Mouse (Mus musculus) forebrain, embryonic 11.5 days (tissue): ENCODE data around the gene Nfatc3. TPM values are rescaled to one million over a fixed set of nuclear protein-coding genes. Genes with fewer than 3 reads are reported as not detected.

Experiments used
- ATAC-seq: fragments of 200-750 bp; cut with Nextera tagmentation; replicated peaks from 2 replicates; pipeline ENCODE4 v1.8.0; 2017; ENCODE audit warnings: moderate TSS enrichment; ENCODE audit not compliant: low FRiP score
- DNase-seq: peaks from one replicate; pipeline ENCODE4 v3.0.0-alpha.2; 2017; ENCODE audit warnings: low spot score
- H3K27ac ChIP-seq: fragments of 300-500 bp; sonication (generic); 2 replicates; pipeline ENCODE4 v1.5.1; 2014; ENCODE audit warnings: low read depth, low read length
- H3K27me3 ChIP-seq: fragments of 300-500 bp; sonication (generic); 2 replicates; pipeline ENCODE4 v1.6.1; 2014; ENCODE audit warnings: mild to moderate bottlenecking, low read length, mixed read lengths; ENCODE audit not compliant: control insufficient read depth, insufficient read depth
- H3K36me3 ChIP-seq: fragments of 300-500 bp; sonication (generic); 2 replicates; pipeline ENCODE4 v1.6.1; 2014; ENCODE audit warnings: mild to moderate bottlenecking, low read length, moderate library complexity, mixed read lengths; ENCODE audit not compliant: control insufficient read depth, insufficient read depth
- H3K4me1 ChIP-seq: fragments of 300-500 bp; sonication (generic); replicated peaks from 2 replicates; pipeline ENCODE4 v1.6.1; 2014; ENCODE audit warnings: low read length, mixed read lengths; ENCODE audit not compliant: control insufficient read depth, insufficient read depth
- H3K4me2 ChIP-seq: fragments of 300-500 bp; sonication (generic); 2 replicates; pipeline ENCODE4 v1.6.1; 2014; ENCODE audit warnings: low read depth, mild to moderate bottlenecking, low read length, moderate library complexity, mixed read lengths; ENCODE audit not compliant: severe bottlenecking
- H3K4me3 ChIP-seq: fragments of 300-500 bp; sonication (generic); 2 replicates; pipeline ENCODE4 v1.5.1; 2014; ENCODE audit warnings: low read depth, low read length
- H3K9ac ChIP-seq: fragments of 300-500 bp; sonication (generic); 2 replicates; pipeline ENCODE4 v1.6.1; 2014; ENCODE audit warnings: low read length
- H3K9me3 ChIP-seq: fragments of 300-500 bp; sonication (generic); 2 replicates; pipeline ENCODE4 v1.6.1; 2016; ENCODE audit warnings: low read length, mixed read lengths; ENCODE audit not compliant: control insufficient read depth
- WGBS: fragments of 180-500 bp; shearing (Covaris S2); extraction: QIAGEN DNeasy Blood & Tissue Kit; methylation state at CpG from one replicate; pipeline ENCODE4 v1.1.7; 2014; 5-methylcytosine and 5-hydroxymethylcytosine counted together
- polyA plus RNA-seq: library from polyadenylated mRNA; unstranded; fragments of >200 nt; fragmentation: Nextera tagmentation; extraction: Ambion mirVana; gene quantifications from 2 replicates; pipeline ENCODE4 v1.2.1, GENCODE M21; 2014

The Nfatc3 gene
- polyA plus RNA-seq, 1 experiment from 2014 or later, result 5.3 TPM

GRCm38 (mm10) chr8:106126055-106126454 lies 67.4 kb downstream of the Nfatc3 start:
- no peaks in the 10 kb centered on the region for H3K4me1 ChIP-seq
- H3K4me2 ChIP-seq, result no peak overlapping the region
- no peak for ATAC-seq
- H3K9me3 ChIP-seq, result no peaks in the 10 kb centered on the region
- DNase-seq, result no peak
- H3K36me3 ChIP-seq, result no peaks in the 10 kb centered on the region
- H3K4me3 ChIP-seq, result no peak overlapping the region
- H3K9ac ChIP-seq, result no peak overlapping the region
- WGBS, result 88% methylated on average over 1 of the region's 1 CpGs
- no peak overlapping the region for H3K27ac ChIP-seq
- H3K27me3 ChIP-seq, result no peaks in the 10 kb centered on the region

GRCm38 (mm10) chr8:106127054-106127453 lies 68.4 kb downstream of the Nfatc3 start:
- ATAC-seq (no peak), DNase-seq (no peak)
- Histone ChIP-seq H3K27me3 (no peaks in the 10 kb centered on the region), H3K9ac (no peak overlapping the region), H3K4me3 (no peak overlapping the region), H3K27ac (no peak overlapping the region), H3K9me3 (no peaks in the 10 kb centered on the region), H3K36me3 (no peaks in the 10 kb centered on the region), H3K4me1 (no peaks in the 10 kb centered on the region), H3K4me2 (no peak overlapping the region)
- 79% methylated on average over 3 of the region's 3 CpGs for whole genome bisulfite sequencing

- ATAC-seq, result no peak
- Histone ChIP-seq H3K9ac (no peak overlapping the region), H3K27me3 (no peaks in the 10 kb centered on the region), H3K27ac (no peak overlapping the region), H3K4me3 (no peak overlapping the region), H3K36me3 (no peaks in the 10 kb centered on the region), H3K9me3 (no peaks in the 10 kb centered on the region), H3K4me2 (no peak overlapping the region), H3K4me1 (no peaks in the 10 kb centered on the region)
- no peak for DNase-seq
- WGBS, result 91% methylated on average over 10 of the region's 10 CpGs
These were observed 69.3 kb downstream of the Nfatc3 start for GRCm38 (mm10) chr8:106127882-106128410.

- Histone ChIP-seq H3K9ac (no peak overlapping the region), H3K36me3 (no peaks in the 10 kb centered on the region), H3K27me3 (peaks cover 7% of the 10 kb centered on the region), H3K4me1 (no peaks in the 10 kb centered on the region), H3K9me3 (no peaks in the 10 kb centered on the region), H3K27ac (no peak overlapping the region), H3K4me2 (no peak overlapping the region), H3K4me3 (no peak overlapping the region)
- DNase-seq, result no peak
- ATAC-seq, result no peak
These were observed 70.7 kb downstream of the Nfatc3 start for GRCm38 (mm10) chr8:106129232-106129930.

- Histone ChIP-seq H3K4me1 (no peaks in the 10 kb centered on the region), H3K9me3 (no peaks in the 10 kb centered on the region), H3K36me3 (no peaks in the 10 kb centered on the region), H3K4me2 (no peak overlapping the region), H3K27ac (no peak overlapping the region), H3K9ac (no peak overlapping the region), H3K4me3 (no peak overlapping the region), H3K27me3 (peaks cover 14% of the 10 kb centered on the region)
- DNase-seq, result no peak
- 77% methylated on average over 2 of the region's 2 CpGs for WGBS
- no peak for ATAC-seq
These were observed 71.4 kb downstream of the Nfatc3 start for GRCm38 (mm10) chr8:106129997-106130396.

- WGBS, result 84% methylated on average over 2 of the region's 2 CpGs
These were observed 71.9 kb downstream of the Nfatc3 start for GRCm38 (mm10) chr8:106130505-106130904.

GRCm38 (mm10) chr8:106131021-106131420 lies 72.4 kb downstream of the Nfatc3 start:
- Histone ChIP-seq H3K36me3 (no peaks in the 10 kb centered on the region), H3K27ac (no peak overlapping the region), H3K9ac (no peak overlapping the region), H3K4me3 (no peak overlapping the region), H3K27me3 (peaks cover 24% of the 10 kb centered on the region), H3K4me2 (no peak overlapping the region), H3K4me1 (no peaks in the 10 kb centered on the region; the same call in 1 of the 2 replicates), H3K9me3 (no peaks in the 10 kb centered on the region)
- WGBS, result 92% methylated on average over 4 of the region's 4 CpGs
- DNase-seq (no peak), ATAC-seq (no peak)

More at GRCm38 (mm10) chr8:106130505-106130904, 71.9 kb downstream of the Nfatc3 start:
- H3K27ac ChIP-seq, result no peak overlapping the region
- H3K9ac ChIP-seq, result no peak overlapping the region
- H3K4me1 ChIP-seq, result no peaks in the 10 kb centered on the region
- no peak for ATAC-seq
- H3K4me3 ChIP-seq, result no peak overlapping the region
- no peak overlapping the region for H3K4me2 ChIP-seq
- peaks cover 19% of the 10 kb centered on the region for H3K27me3 ChIP-seq
- no peak for DNase-seq
- H3K9me3 ChIP-seq, result no peaks in the 10 kb centered on the region
- H3K36me3 ChIP-seq, result no peaks in the 10 kb centered on the region

GRCm38 (mm10) chr8:106131488-106132222 lies 73.0 kb downstream of the Nfatc3 start:
- WGBS, result 93% methylated on average over 7 of the region's 7 CpGs
- H3K4me2 ChIP-seq, result no peak overlapping the region
- H3K36me3 ChIP-seq, result no peaks in the 10 kb centered on the region

More at GRCm38 (mm10) chr8:106131488-106132222, 73.0 kb downstream of the Nfatc3 start:
- ATAC-seq, result no peak
- peaks cover 6% of the 10 kb centered on the region; the same call in 1 of the 2 replicates for H3K4me1 ChIP-seq
- H3K27ac ChIP-seq, result no peak overlapping the region
- DNase-seq, result no peak
- H3K9ac ChIP-seq, result no peak overlapping the region
- H3K9me3 ChIP-seq, result no peaks in the 10 kb centered on the region
- peaks cover 30% of the 10 kb centered on the region for H3K27me3 ChIP-seq
- no peak overlapping the region for H3K4me3 ChIP-seq
